Mouse (Mus musculus) cerebellum, adult (tissue): Measurements from ENCODE around the gene Tmem167.
"Not testable (repeated sequence)": the region's sequence is repeated elsewhere in the genome, so short reads cannot be mapped to it uniquely, and the experiment has no call there.

ENCODE experiments used
- ATAC-seq: cut with Nextera tagmentation; 2 replicates; pipeline ENCODE4 v1.9.2; 2017; ENCODE audit warnings: mild to moderate bottlenecking, moderate library complexity, mixed read lengths; ENCODE audit not compliant: insufficient number of reproducible peaks, low FRiP score, low TSS enrichment

Tmem167 gene

DNA sequence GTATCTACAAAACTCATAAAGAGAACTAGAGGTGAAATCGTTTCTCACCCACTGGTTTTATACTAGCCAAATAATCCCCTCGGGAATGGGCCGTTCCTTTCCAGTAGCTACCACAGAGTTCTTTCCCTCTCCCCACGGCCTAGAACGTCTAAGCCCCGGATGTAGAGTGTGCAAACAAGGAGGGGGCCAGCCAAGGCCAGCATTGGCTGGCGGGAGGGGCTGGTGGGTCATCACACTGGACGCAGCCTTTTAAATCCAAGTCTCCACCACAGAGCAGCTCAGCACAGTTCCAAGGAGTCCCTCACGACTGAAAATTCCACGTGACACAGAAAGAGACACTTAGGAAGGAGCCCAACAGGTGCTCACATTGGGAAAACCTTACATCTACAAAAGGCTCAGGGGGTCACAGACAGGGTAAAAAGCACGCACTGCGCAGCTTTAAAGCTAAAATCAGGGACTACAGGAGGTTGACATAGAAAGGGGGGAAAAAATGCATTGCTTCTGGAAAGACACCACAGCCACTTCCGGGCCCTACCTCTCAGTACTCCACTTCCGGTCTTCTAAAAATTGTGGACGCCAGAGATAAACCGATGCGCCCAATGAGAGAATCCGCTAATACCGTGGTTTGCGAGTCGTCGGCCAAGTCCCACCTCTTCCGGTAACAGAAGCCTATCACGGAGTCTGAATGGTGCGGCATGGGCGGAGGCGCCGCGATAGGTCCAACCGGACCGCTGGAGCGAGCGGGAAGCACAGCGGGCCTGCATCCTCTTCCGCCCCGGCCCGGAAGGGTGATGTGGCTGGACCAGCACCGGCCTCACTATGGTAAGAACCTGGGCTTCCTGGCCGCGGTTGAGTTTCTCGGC, at the start of gene Tmem167, which contains the start of gene Xrcc4:
Gene Tmem167 (plus strand): TSS at position 162 of the 863 bp plus-strand sequence.
Gene Xrcc4 (minus strand): TSS at position 647 of the 863 bp plus-strand sequence.
- peak; percentile 99 for ATAC-seq

DNA sequence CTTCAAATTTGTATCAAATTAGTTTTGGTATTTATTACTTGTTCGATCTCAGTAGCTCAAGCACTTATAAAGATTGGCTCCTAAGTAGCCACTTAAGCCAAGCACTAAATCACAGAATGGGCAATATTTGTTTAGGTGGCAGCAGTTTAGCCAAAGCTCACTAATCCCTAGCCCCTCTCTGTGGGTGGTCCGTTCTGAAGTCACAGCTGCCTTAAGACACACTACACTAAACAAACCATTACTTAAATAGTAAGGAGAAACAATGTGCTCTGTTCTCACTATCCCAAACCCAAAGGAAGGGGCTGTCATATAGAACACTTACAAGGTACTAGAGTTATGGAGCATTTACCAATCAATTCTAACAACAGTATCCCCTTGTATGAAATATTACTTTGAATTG, 49.3 kb upstream of the Tmem167 start:
- ATAC-seq: no peak

DNA sequence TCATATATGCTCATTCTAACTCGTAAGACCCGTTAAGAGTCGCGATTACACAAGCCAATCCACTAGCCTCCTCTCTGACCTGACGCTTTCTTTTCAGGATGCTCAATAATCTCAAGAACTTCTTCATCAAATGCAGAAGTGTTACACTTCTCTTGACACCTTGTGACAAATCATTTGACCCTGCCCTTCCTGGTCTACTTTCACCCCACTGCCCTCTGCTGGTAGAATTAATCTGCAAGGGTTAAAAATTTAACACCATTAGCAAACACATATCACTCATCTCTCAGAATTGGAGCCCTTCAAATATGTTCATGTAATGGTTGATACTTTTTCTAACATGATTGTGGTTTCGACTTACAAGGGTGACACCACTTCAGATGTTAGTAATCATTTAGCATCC, 37.2 kb upstream of the Tmem167 start:
- ATAC-seq: no peak

DNA sequence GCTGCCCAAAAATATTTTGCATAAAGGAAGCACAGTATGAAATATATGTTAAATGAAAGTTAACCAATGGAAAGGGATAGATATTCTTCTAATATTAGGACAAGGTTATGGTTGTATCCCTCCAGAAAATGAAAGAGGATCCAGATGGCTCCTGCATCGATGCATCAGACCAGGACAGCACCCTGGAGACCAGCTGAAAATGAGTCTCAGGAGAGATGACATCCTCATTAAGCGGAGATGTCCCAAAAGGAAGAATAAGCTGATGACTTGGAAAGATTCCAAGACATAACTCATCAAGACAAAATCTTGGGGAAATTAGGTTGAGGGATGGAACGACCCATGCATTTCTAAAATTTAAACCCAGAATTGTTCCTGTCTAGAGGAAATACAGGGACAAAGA, 36.5 kb upstream of the Tmem167 start:
- no peak for ATAC-seq

DNA sequence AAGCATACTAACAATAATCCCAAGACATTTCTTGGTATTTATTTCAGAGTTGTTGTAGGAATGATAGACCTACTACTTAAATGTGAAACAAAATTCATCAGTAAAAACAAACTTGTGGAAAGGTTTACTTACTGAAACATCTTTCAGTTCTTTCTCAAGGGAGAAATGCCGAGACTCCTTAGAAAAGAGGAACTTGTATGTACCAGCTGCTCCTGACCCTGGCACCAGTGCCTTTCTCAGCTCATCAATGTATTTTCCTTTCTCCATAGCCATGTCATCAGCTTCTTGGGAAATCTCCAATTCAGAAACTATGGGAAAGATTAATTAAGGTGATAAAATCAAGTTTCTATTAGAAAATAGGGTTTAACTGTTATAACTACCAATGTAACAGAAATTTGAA, 27.0 kb upstream of the Tmem167 start:
- ATAC-seq: no peak

DNA sequence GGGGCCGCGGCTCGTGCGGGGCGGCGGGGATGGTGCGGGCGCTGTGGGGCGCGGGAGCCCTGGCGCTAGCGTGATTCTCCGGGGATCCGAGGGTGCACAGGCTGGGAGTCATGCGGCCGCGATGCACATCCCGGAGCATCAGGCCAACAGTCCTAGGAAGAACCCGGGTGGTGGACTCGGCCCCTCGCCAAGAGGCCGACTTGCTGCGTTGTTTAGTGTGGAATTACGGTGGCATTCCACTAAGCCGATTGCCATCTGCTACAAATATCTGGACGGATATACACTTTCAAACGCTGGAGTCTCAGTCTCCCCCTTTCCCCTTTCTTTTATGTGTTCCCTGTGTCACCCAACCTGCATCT, 881 bp downstream of the Tmem167 start:
- ATAC-seq: peak; percentile 3; the same call in 1 of the 2 replicates

DNA sequence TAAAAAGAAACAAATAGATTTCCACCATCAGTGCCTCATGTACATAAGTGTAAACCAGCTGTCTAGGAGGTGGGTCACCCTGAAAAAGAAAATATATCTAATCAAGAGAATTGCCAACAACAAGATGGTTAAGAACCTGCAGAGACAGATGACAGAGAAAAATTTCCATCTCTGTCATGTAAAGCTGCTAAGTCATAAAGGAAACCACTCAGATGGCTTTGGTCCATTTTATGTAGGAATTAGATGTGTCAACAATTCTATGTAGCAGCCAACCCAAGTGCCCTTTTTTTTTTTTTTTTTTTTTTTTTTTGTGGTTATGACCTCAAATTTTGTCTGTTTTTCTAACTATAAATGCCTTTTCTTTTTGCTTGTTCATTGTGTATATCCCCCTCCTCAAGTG, 12.6 kb downstream of the Tmem167 start:
- no peak for ATAC-seq

DNA sequence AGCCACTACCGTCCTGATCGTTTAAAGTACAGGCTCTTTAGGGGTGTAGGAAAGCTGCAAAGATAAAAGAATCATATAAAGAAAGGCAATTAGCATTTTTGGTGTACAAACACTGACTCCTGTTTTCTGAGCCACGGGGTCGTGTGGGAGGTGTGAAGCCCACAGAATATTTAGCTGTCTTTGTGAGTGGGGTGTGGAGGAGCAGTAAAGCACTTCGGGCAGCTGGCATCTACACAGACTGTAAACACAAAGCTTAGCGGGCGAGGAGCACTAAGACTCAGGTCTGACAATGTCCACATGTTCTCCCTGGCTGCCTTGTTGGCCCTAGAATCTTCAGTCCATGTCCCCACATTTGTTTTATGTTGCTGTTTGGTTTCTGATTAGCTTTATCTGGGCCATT, 17.2 kb downstream of the Tmem167 start:
- ATAC-seq: no peak

DNA sequence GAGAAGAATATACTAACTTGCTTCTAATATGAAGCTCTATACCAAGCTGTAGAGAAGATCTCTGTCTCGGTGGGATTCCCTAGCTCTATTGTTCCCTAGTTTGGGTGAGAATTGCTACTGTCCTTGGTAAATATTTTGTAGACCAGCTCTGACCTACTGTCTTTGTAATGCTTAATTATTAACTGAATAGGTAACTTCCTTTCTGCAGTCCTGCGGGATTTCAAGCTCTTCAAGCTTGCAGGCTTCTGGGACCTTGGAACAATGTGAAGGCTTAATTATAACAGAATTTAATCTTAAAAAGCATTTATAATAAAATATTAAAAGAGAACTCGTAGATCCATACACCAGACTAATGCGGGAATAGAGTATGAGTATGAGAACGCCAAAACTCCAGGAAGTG, 19.8 kb downstream of the Tmem167 start:
- not testable (repeated sequence) for ATAC-seq

DNA sequence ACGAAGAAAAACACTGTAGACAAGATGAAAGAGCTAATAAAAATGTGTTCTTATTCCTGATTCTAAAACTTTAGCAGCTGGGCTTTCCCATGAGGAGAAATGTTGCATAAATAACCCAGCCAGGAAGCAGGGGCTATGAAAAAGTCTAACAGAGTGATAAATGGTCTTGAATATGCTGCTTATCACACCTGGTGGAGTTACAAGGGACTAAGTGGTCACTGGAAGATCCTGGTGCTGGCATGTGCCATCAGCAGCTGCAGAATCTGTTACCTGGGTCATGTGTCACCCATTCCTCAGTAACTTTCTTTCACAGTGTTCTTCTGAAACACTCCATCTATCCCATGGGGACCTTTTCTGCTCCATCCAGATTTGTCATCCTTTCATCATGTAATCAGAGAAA, 22.8 kb downstream of the Tmem167 start:
- no peak for ATAC-seq

DNA sequence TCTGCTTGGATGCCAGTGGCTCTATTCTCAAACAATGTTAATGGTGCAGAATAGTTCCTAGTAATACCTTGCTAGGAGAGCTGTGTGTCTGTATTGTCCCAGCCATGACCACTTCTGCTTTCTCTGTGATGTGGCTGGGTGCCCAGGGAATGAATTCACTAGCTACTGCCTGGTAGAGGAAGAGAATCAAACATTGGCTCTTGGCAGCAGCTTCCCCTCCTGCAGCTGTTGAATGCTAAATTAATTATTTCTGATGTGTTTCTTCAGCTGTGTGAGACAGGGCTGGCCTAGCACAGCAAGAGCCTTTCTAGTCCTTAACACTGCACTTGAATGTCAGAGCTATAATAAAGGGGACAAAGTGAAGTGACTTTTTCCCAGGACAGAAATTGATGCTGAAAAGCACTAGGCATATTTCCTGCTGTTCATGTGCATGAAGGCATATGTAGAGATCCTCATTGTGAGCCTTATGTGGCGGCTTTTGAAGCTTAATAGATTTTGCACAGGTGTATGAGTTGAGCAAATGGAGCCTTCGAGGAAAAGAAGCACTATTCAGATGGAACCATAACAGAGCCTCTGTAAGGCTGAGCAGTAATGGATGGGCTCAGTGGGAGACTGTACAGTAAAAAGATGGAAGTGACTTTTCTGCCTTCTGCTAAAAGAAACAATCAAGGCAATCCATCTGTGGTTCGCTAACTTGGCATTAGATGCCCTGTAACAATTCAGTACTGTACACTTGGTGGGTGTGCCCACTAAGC, 47.4 kb downstream of the Tmem167 start:
- no peak; the same call in 1 of the 2 replicates for ATAC-seq

DNA sequence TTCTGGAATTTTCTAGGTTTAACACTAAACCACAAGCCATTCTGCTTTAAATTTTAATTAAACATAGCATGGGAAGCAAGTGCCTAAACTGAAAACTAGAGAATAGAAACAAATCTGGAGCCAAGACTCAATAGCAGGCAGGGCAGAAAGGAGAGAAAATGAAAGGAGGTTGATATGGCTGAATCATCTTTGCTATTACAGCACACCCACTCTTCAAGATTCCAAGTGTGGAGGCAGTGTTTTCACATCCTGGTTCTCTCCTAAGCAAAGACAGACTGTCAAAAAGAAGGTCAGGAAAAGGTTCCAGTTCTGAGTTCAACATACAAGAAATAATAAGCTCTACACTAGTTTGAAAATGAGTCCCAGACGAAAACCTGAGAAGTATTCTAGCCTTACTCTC, 52.8 kb downstream of the Tmem167 start:
- ATAC-seq: no peak

DNA sequence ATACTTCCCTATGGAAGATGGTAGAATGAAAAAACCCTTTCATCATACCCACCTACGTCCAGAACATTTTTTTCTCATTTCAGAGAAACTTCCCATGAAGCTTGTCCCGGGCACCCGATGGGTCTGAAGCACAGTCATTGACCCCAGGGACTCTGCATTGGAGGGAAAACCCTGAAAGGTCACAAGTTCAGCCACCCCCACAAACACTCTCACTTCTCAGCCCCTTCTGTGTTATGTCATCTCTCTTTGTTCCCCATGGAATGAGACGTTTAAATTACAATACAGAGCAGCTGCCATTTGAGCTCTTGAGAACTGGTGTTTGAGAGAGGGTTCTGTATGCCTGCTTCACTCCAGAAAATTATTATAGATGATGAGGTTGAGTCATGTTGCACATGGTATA, 54.3 kb downstream of the Tmem167 start:
- no peak for ATAC-seq

DNA sequence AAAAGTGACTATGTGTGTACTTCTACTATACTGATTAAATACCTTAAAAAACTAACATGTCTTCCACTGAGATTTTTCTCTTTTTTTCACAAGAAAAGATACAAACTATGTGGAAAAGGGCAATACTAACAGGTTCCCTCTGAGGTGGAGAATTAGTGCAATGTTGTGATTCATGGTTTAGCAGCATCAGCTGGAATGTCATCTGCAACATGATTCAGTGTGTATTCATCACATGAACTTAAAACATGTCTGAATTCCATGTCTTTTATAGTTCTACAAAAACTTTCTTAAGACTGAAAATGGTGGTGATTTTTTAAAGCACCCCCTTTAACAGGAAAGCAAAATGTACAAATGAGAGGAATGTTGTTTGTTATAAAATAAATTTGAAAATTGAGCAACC, 63.0 kb downstream of the Tmem167 start:
- no peak for ATAC-seq

DNA sequence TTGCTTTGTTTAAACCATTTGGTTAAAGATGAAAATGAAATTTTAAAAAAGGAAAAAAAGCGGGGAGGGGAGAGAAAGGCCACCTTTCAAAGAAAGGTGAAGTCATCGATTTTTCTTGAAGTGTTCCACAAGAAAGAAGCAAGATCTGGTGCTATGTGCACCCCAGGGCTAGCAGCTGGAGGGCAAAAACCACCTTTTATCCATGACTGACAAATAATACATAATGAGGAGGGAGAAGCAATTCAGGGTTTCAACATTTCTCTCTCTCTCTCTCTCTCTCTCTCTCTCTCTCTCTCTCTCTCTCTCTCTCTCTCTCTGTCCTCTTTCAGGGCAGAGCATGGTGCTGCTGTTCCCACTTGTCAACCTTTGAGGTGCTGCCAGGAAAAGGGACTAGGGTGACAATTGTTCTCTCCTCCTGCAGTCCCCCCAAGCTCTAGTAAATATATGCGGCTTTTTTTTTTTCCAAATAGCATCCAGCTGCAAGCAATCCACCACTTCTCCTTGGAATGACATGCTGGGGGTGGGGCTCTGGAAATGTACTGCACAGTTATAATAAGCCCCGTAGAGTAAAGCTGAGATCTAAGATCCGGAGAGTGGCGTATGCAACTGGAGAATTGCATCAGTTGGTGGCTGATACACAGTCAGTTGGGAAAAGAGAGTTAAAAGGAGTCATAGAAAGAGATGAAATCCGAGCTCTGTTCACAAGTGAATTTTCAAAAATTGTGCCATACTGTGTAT, 63.8 kb downstream of the Tmem167 start:
- ATAC-seq: no peak

DNA sequence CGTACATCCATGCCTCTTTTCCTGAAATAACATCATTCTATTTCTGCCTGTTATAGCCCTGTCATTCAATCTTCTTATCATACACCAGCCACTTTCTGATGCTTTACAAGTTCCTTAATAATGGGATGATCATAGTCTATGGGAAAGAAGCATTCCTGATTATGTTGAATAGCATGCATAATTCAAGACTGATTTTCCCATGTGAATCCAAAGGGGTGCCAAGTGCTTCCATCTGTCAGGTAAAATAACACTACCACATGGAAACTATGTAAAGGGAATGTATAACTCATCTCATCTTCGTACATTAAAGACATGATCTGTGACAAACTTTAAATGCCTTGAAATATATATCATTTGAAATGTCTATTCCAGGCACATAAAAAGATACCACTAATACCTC, 75.2 kb downstream of the Tmem167 start:
- no peak for ATAC-seq

DNA sequence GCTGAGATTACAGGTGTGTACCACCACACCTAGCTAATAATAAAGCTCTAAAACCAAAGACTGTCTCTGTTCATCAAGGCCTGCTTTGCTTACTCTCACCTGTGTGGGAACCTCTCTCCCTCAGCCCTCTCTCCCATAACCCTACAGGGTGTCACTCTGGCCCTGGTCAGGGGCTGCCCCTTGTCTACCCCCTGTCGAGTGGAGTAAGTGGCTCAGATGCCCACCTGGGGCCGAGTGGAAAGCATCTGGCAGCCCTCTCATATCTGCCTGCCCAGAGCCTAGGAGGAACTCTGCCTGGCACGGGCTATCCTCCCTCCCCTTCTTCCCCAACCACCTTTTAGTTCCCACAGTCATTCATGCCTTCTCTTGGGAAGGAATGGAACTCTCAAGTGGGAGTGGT, 78.1 kb downstream of the Tmem167 start:
- ATAC-seq: no peak

DNA sequence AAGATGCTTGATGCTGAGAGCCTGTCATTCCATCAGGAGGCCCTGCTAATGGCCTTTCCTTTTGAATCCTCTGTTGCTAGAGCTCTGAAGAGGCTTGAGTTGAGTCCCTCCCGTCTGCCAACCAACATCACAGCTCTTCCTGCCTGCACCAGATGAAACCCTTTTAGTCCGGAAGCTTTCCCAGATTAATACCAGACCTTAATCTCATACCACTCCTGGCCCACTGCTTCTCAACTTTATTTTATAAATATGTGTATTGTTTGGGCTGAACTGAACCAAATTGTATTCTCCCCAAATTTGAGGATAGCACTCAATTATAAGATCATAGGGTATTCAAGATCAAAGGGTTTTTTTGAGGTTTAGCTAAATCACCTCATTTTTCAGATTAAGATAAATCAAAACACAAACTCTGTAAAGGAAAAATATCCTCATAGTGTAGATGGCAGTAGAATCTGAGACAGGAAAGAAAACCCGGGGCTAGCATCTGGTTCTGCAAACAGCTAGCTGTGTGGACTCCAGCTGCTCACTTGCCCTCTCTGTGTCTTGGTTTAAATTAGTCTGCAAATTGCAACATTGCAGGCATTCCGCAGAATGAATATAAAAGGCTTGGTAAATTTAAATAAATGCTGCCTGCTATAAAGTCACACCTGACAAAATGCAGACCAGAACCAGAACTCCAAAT, 81.3 kb downstream of the Tmem167 start:
- ATAC-seq: no peak

DNA sequence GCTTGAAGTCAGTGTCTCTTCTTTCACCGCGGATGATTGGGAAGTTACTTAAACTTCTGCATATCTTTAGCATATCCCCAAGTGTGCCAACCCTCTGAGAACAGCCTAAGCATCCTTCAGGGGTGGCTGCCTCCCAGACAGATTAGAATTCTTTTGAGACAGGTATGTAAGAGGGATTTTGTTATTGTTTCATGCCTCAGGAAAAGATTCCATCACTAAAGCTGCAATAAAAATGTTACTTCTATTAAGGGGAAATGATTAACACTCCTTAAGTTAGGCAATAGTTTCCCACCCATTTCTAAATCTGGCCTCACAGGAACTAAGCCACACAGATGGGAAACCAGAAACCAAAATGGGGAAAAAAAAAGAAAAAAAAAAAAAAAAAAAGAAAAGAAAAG, 81.9 kb downstream of the Tmem167 start:
- no peak for ATAC-seq

DNA sequence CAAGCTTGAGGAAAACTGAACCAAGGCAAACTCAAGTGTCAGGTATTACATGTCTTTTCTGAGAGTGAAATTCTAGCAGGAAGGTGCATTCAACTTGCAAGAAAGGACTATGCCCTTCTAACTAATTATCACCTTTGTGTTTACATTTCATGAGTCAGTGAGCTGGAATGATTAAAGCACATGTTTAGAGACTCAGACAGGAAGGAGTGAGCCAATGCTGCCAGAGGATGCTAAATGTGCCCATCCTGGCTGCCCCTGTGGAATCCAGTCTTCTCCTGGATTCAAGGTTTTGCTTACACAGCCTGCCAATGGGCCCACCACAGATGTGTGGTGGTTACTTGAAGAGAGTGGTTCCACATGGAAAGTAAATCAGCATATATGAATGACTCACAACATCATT, 82.5 kb downstream of the Tmem167 start:
- no peak for ATAC-seq
